Mouse (Mus musculus) embryonic facial prominence, embryonic 14.5 days (tissue): ENCODE measurements at regions not wholly inside any gene's neighbourhood (a gene's known extent, or its start where the extent isn't known, plus 50 kb on each side); places are given as distances from the start of the nearest gene placed in this dataset.

ENCODE experiments used
- ATAC-seq: fragments of 200-750 bp; cut with Nextera tagmentation; 2 replicates; pipeline ENCODE4 v1.8.0; 2017; ENCODE audit warnings: low read depth, moderate number of reproducible peaks, moderate TSS enrichment
- DNase-seq: peaks from one replicate; pipeline ENCODE4 v3.0.0-alpha.2; 2015; ENCODE audit warnings: low spot score
- H3K27ac ChIP-seq: fragments of 300-500 bp; sonication (generic); replicated peaks from 2 replicates; pipeline ENCODE4 v1.5.1; 2014; ENCODE audit warnings: low read depth, mild to moderate bottlenecking, low read length, moderate library complexity
- H3K27me3 ChIP-seq: fragments of 300-500 bp; sonication (generic); replicated peaks from 2 replicates; pipeline ENCODE4 v1.6.1; 2014; ENCODE audit warnings: low read length; ENCODE audit not compliant: control insufficient read depth, insufficient read depth
- H3K36me3 ChIP-seq: fragments of 300-500 bp; sonication (generic); 2 replicates; pipeline ENCODE4 v1.6.1; 2014; ENCODE audit warnings: low read length, mixed read lengths; ENCODE audit not compliant: control insufficient read depth, insufficient read depth
- H3K4me1 ChIP-seq: fragments of 300-500 bp; sonication (generic); 2 replicates; pipeline ENCODE4 v1.6.1; 2014; ENCODE audit warnings: antibody characterized with exemption, low read length; ENCODE audit not compliant: control insufficient read depth, insufficient read depth
- H3K4me2 ChIP-seq: fragments of 300-500 bp; sonication (generic); 2 replicates; pipeline ENCODE4 v1.6.1; 2014; ENCODE audit warnings: low read depth, mild to moderate bottlenecking, low read length, moderate library complexity, mixed read lengths
- H3K4me3 ChIP-seq: fragments of 300-500 bp; sonication (generic); 2 replicates; pipeline ENCODE4 v1.5.1; 2014; ENCODE audit warnings: low read depth, mild to moderate bottlenecking, low read length
- H3K9ac ChIP-seq: fragments of 300-500 bp; sonication (generic); 2 replicates; pipeline ENCODE4 v1.6.1; 2014; ENCODE audit warnings: low read depth, mild to moderate bottlenecking, low read length, moderate library complexity, mixed read lengths
- H3K9me3 ChIP-seq: fragments of 300-500 bp; sonication (generic); 2 replicates; pipeline ENCODE4 v1.6.1; 2016; ENCODE audit warnings: low read length; ENCODE audit not compliant: control insufficient read depth
- WGBS: fragments of 180-500 bp; shearing (Covaris S2); extraction: QIAGEN DNeasy Blood & Tissue Kit; methylation state at CpG from one replicate; pipeline ENCODE4 v1.1.7; 2014; 5-methylcytosine and 5-hydroxymethylcytosine counted together

- no peaks in the 10 kb centered on the region for H3K27me3 ChIP-seq
- no peak overlapping the region for H3K9ac ChIP-seq
- H3K27ac ChIP-seq, result no peak overlapping the region
- DNase-seq (no peak), ATAC-seq (no peak)
- no peak overlapping the region for H3K4me3 ChIP-seq
- WGBS, result 90% methylated on average over 5 of the region's 5 CpGs
- no peaks in the 10 kb centered on the region for H3K36me3 ChIP-seq
- H3K4me2 ChIP-seq, result no peak overlapping the region
- H3K9me3 ChIP-seq, result no peaks in the 10 kb centered on the region
- H3K4me1 ChIP-seq, result peaks cover 13% of the 10 kb centered on the region; the same call in 1 of the 2 replicates
These were observed 80.8 kb downstream of the Tmem17 start for GRCm38 (mm10) chr11:22592706-22593105.

- Histone ChIP-seq H3K27me3 (no peaks in the 10 kb centered on the region), H3K4me3 (no peak overlapping the region), H3K36me3 (no peaks in the 10 kb centered on the region), H3K9me3 (no peaks in the 10 kb centered on the region), H3K27ac (no peak overlapping the region), H3K4me1 (no peaks in the 10 kb centered on the region), H3K4me2 (no peak overlapping the region), H3K9ac (no peak overlapping the region)
- DNase-seq (no peak), ATAC-seq (no peak)
- 78% methylated on average over 8 of the region's 8 CpGs for WGBS
These were observed 84.4 kb downstream of the Tmem17 start for GRCm38 (mm10) chr11:22596076-22596804.

- no peak overlapping the region for H3K4me2 ChIP-seq
- ATAC-seq (no peak), DNase-seq (no peak)
- H3K27me3 ChIP-seq, result no peaks in the 10 kb centered on the region
- H3K27ac ChIP-seq, result no peak overlapping the region
- no peaks in the 10 kb centered on the region; the same call in 1 of the 2 replicates for H3K4me1 ChIP-seq
- no peak overlapping the region for H3K9ac ChIP-seq
- no peaks in the 10 kb centered on the region for H3K36me3 ChIP-seq
- no peaks in the 10 kb centered on the region for H3K9me3 ChIP-seq
- H3K4me3 ChIP-seq, result no peak overlapping the region
- 77% methylated on average over 2 of the region's 2 CpGs for WGBS
These were observed 84.9 kb downstream of the Tmem17 start for GRCm38 (mm10) chr11:22596805-22597149.

- DNase-seq (peak; percentile 48), ATAC-seq (no peak)
- Histone ChIP-seq H3K4me3 (no peak overlapping the region), H3K4me1 (peaks cover 5% of the 10 kb centered on the region; the same call in 1 of the 2 replicates), H3K27ac (no peak overlapping the region), H3K4me2 (no peak overlapping the region), H3K27me3 (no peaks in the 10 kb centered on the region), H3K9ac (no peak overlapping the region), H3K36me3 (no peaks in the 10 kb centered on the region), H3K9me3 (no peaks in the 10 kb centered on the region)
- 46% methylated on average over 7 of the region's 7 CpGs for WGBS
These were observed 88.5 kb downstream of the Tmem17 start for GRCm38 (mm10) chr11:22600370-22600769.

- no peak overlapping the region; the same call in 1 of the 2 replicates for H3K27ac ChIP-seq
- no peak overlapping the region for H3K4me3 ChIP-seq
- DNase-seq (peak; percentile 70), ATAC-seq (peak; percentile 60)
- no peaks in the 10 kb centered on the region for H3K36me3 ChIP-seq
- no peak overlapping the region for H3K9ac ChIP-seq
- H3K9me3 ChIP-seq, result no peaks in the 10 kb centered on the region
- peaks cover 5% of the 10 kb centered on the region; the same call in 1 of the 2 replicates for H3K4me1 ChIP-seq
- WGBS, result 16% methylated on average over 3 of the region's 3 CpGs
- no peaks in the 10 kb centered on the region for H3K27me3 ChIP-seq
- no peak overlapping the region for H3K4me2 ChIP-seq
These were observed 90.1 kb downstream of the Tmem17 start for GRCm38 (mm10) chr11:22601977-22602376.

- Histone ChIP-seq H3K36me3 (no peaks in the 10 kb centered on the region), H3K4me3 (no peak overlapping the region), H3K4me1 (peaks cover 5% of the 10 kb centered on the region; the same call in 1 of the 2 replicates), H3K9ac (no peak overlapping the region), H3K9me3 (no peaks in the 10 kb centered on the region), H3K4me2 (no peak overlapping the region), H3K27me3 (no peaks in the 10 kb centered on the region), H3K27ac (no peak overlapping the region)
- DNase-seq, result no peak
- ATAC-seq, result no peak
- 85% methylated on average over 3 of the region's 3 CpGs for WGBS
These were observed 90.7 kb downstream of the Tmem17 start for GRCm38 (mm10) chr11:22602610-22603009.

GRCm38 (mm10) chr11:22603397-22603796 is 91.5 kb downstream of the Tmem17 start:
- Histone ChIP-seq H3K4me2 (no peak overlapping the region), H3K4me3 (no peak overlapping the region), H3K27me3 (no peaks in the 10 kb centered on the region), H3K36me3 (no peaks in the 10 kb centered on the region), H3K9me3 (no peaks in the 10 kb centered on the region), H3K9ac (no peak overlapping the region), H3K4me1 (peaks cover 5% of the 10 kb centered on the region; the same call in 1 of the 2 replicates), H3K27ac (no peak overlapping the region)
- no peak for ATAC-seq
- 67% methylated on average over 1 of the region's 1 CpGs for WGBS
- DNase-seq, result no peak

GRCm38 (mm10) chr11:22606380-22606779 is 94.5 kb downstream of the Tmem17 start:
- Histone ChIP-seq H3K4me1 (peaks cover 14% of the 10 kb centered on the region; the same call in 1 of the 2 replicates), H3K27me3 (no peaks in the 10 kb centered on the region), H3K9ac (no peak overlapping the region), H3K36me3 (no peaks in the 10 kb centered on the region), H3K27ac (no peak overlapping the region), H3K4me3 (no peak overlapping the region), H3K9me3 (no peaks in the 10 kb centered on the region), H3K4me2 (no peak overlapping the region)
- WGBS, result 54% methylated on average over 4 of the region's 4 CpGs
- ATAC-seq (no peak), DNase-seq (no peak)

- H3K9ac ChIP-seq, result no peak overlapping the region
- no peak overlapping the region for H3K4me2 ChIP-seq
- 78% methylated on average over 5 of the region's 5 CpGs for WGBS
- no peak overlapping the region for H3K27ac ChIP-seq
- H3K36me3 ChIP-seq, result no peaks in the 10 kb centered on the region
- ATAC-seq, result no peak
- no peaks in the 10 kb centered on the region for H3K27me3 ChIP-seq
- no peak for DNase-seq
- H3K9me3 ChIP-seq, result no peaks in the 10 kb centered on the region
- H3K4me1 ChIP-seq, result peaks cover 10% of the 10 kb centered on the region; the same call in 1 of the 2 replicates
- no peak overlapping the region for H3K4me3 ChIP-seq
These were observed 95.8 kb downstream of the Tmem17 start for GRCm38 (mm10) chr11:22607645-22608044.
